Mouse (Mus musculus): ENCODE measurements around the gene Zfp286.

GRCm38 (mm10) chr11:62827911-62828310 lies 38.6 kb upstream of the Zfp286 start:
- no peak for TF ChIP-seq CTCF (conservative IDR thresholded peaks at IDR 0.05; ENCODE audit: low read length)
- no peak for TF ChIP-seq POU5F1 (IDR thresholded peaks at IDR 0.05; ENCODE audit: borderline replicate concordance, low read length)

All from E14TG2a.4 (cell line).